Mouse (Mus musculus): ENCODE measurements at regions not wholly inside any gene's neighbourhood (a gene's known extent, or its start where the extent isn't known, plus 50 kb on each side); places are given as distances from the start of the nearest gene placed in this dataset.

DNA sequence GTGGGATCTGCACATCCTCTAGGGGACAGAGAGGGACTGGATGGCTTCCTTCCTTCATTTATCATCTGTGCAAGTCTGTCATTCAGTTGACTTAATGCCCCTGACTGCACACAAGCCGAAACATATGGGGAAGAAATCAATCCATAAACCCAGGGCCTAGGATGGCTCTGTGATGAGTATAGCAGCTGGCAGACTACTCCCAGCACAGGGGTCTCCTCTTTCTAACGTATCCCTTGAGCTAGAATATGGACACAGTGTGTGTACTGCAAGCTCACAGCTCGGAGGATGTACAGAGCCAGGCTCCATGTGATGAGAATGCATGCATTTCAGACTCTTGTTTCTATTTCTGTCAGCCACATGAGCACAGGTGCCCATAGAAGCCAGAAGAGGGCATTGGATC lies 180.3 kb downstream of the Parn start:
- no peak for DNase-seq (ENCODE audit: low spot score)
- Histone ChIP-seq H3K4me3 (ENCODE audit: low read depth, low read length) (no peak overlapping the region), H3K4me2 (ENCODE audit: low read depth, low read length) (no peak overlapping the region), H3K36me3 (replicated peaks; ENCODE audit: control insufficient read depth, insufficient read depth, low read depth, low read length) (no peaks in the 10 kb centered on the region), H3K27ac (replicated peaks; ENCODE audit: low read depth, low read length) (no peak overlapping the region), H3K9me3 (replicated peaks; ENCODE audit: control insufficient read depth, low read length) (no peaks in the 10 kb centered on the region), H3K9ac (replicated peaks; ENCODE audit: low read length) (no peak overlapping the region), H3K4me1 (ENCODE audit: control insufficient read depth, insufficient read depth, low read length) (no peaks in the 10 kb centered on the region), H3K27me3 (ENCODE audit: control insufficient read depth, insufficient read depth, low read length) (no peaks in the 10 kb centered on the region)
- 0 out of 2 replicates have a peak, but pooled peaks have one; percentile 44 for ATAC-seq (replicated peaks; ENCODE audit: insufficient number of reproducible peaks, low FRiP score, low TSS enrichment, low read depth)
- WGBS, result 74% methylated on average over 3 of the region's 3 CpGs

DNA sequence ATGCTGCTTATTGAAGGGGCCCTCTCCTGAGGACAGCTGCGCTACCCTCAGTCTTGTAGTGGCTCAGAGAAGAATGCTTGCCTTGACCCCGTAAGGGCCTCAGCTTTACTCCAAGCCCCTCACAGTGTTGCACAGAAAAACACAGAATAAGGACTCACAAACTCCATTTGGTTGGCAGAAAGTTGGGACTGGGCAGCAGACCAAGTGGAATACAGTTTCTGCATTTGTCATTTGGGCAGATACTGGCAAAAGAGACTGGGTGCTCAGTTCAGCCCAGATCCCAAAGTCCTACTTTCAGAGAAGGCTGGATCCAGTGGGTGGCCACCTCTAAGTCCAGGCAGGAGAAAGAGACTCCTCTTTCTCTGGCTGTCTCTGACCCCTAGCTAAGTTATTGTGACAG lies 181.4 kb downstream of the Parn start:
- H3K4me3 ChIP-seq (ENCODE audit: low read depth, low read length), result no peak overlapping the region
- no peaks in the 10 kb centered on the region for H3K27me3 ChIP-seq (ENCODE audit: control insufficient read depth, insufficient read depth, low read length)
- no peak overlapping the region for H3K9ac ChIP-seq (replicated peaks; ENCODE audit: low read length)
- no peaks in the 10 kb centered on the region for H3K36me3 ChIP-seq (replicated peaks; ENCODE audit: control insufficient read depth, insufficient read depth, low read depth, low read length)
- H3K9me3 ChIP-seq (replicated peaks; ENCODE audit: control insufficient read depth, low read length), result no peaks in the 10 kb centered on the region
- 84% methylated on average over 2 of the region's 2 CpGs for WGBS
- H3K27ac ChIP-seq (replicated peaks; ENCODE audit: low read depth, low read length), result no peak overlapping the region
- no peaks in the 10 kb centered on the region for H3K4me1 ChIP-seq (ENCODE audit: control insufficient read depth, insufficient read depth, low read length)
- H3K4me2 ChIP-seq (ENCODE audit: low read depth, low read length), result no peak overlapping the region
- ATAC-seq (replicated peaks; ENCODE audit: insufficient number of reproducible peaks, low FRiP score, low TSS enrichment, low read depth) (no peak), DNase-seq (ENCODE audit: low spot score) (no peak)

DNA sequence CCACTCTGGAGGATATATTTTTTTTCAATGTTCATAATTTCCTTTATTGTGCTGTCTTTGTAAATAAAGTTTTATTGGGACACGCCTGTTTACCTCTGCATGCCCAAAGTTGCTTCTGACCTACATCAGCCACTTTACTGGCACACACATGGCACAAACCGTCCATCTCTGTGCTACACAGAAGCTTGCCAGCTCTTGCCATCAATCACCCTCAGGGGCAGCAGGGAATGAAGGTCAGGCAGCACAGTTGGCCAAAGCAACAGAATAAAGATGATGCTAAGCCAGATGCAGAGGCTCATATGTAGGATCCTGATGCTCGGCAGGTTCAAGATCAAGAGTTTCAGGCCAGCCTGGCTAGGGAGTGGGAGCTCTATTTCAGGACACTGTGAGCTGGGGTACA lies 187.7 kb downstream of the Parn start:
- 86% methylated on average over 3 of the region's 3 CpGs for WGBS
- H3K9me3 ChIP-seq (replicated peaks; ENCODE audit: control insufficient read depth, low read length), result no peaks in the 10 kb centered on the region
- H3K9ac ChIP-seq (replicated peaks; ENCODE audit: low read length), result no peak overlapping the region
- no peaks in the 10 kb centered on the region for H3K36me3 ChIP-seq (replicated peaks; ENCODE audit: control insufficient read depth, insufficient read depth, low read depth, low read length)
- H3K27ac ChIP-seq (replicated peaks; ENCODE audit: low read depth, low read length), result no peak overlapping the region
- H3K4me1 ChIP-seq (ENCODE audit: control insufficient read depth, insufficient read depth, low read length), result no peaks in the 10 kb centered on the region
- no peak overlapping the region for H3K4me3 ChIP-seq (ENCODE audit: low read depth, low read length)
- no peaks in the 10 kb centered on the region for H3K27me3 ChIP-seq (ENCODE audit: control insufficient read depth, insufficient read depth, low read length)
- ATAC-seq (replicated peaks; ENCODE audit: insufficient number of reproducible peaks, low FRiP score, low TSS enrichment, low read depth) (no peak), DNase-seq (ENCODE audit: low spot score) (no peak)
- no peak overlapping the region for H3K4me2 ChIP-seq (ENCODE audit: low read depth, low read length)

DNA sequence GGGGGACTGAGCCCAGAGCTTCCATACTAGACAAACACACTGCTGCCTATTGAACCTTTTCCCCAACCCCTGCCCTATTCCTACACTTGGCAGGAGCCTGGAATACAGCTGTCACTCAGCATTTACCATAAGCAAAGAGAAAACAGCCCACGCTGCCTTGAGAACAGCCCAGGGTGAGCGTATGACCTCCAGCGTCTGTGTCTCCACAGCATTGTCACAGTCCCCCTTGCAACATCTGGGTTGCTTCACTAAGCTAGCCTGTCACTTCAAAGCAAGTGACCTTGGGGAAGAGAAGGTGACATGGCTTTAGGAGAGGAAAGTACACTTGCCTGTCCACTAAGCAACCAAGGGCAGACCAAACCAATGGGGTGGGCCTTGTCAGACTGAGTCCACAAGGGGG lies 191.3 kb downstream of the Parn start:
- Histone ChIP-seq H3K27me3 (ENCODE audit: control insufficient read depth, insufficient read depth, low read length) (no peaks in the 10 kb centered on the region), H3K4me1 (ENCODE audit: control insufficient read depth, insufficient read depth, low read length) (no peaks in the 10 kb centered on the region), H3K27ac (replicated peaks; ENCODE audit: low read depth, low read length) (no peak overlapping the region), H3K9ac (replicated peaks; ENCODE audit: low read length) (no peak overlapping the region), H3K9me3 (replicated peaks; ENCODE audit: control insufficient read depth, low read length) (no peaks in the 10 kb centered on the region), H3K4me3 (ENCODE audit: low read depth, low read length) (no peak overlapping the region), H3K4me2 (ENCODE audit: low read depth, low read length) (no peak overlapping the region), H3K36me3 (replicated peaks; ENCODE audit: control insufficient read depth, insufficient read depth, low read depth, low read length) (no peaks in the 10 kb centered on the region)
- 83% methylated on average over 3 of the region's 3 CpGs for WGBS
- DNase-seq (ENCODE audit: low spot score) (no peak), ATAC-seq (replicated peaks; ENCODE audit: insufficient number of reproducible peaks, low FRiP score, low TSS enrichment, low read depth) (no peak)

DNA sequence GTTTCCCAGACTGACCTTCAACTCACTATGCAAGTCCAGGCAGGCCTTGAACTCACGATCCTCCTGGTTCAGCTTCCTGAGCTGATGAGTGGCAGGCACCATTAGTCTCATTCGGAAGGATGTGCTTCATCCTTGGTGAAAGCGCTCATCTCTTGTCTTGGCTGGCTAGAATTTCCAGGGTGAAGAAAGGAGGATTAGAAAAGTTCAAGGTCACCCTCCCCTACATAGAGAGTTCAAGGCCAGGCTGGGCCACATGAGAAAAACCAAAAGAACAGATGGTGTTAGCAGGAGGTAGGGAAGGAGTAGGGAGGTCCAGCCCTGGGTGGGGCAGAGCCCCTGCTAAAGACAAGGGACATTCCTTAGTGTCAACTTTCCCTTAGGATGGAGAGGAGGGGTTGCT lies 193.0 kb downstream of the Parn start:
- Histone ChIP-seq H3K4me1 (ENCODE audit: control insufficient read depth, insufficient read depth, low read length) (no peaks in the 10 kb centered on the region), H3K4me3 (ENCODE audit: low read depth, low read length) (no peak overlapping the region), H3K4me2 (ENCODE audit: low read depth, low read length) (no peak overlapping the region), H3K36me3 (replicated peaks; ENCODE audit: control insufficient read depth, insufficient read depth, low read depth, low read length) (no peaks in the 10 kb centered on the region), H3K27ac (replicated peaks; ENCODE audit: low read depth, low read length) (no peak overlapping the region), H3K27me3 (ENCODE audit: control insufficient read depth, insufficient read depth, low read length) (no peaks in the 10 kb centered on the region), H3K9me3 (replicated peaks; ENCODE audit: control insufficient read depth, low read length) (no peaks in the 10 kb centered on the region), H3K9ac (replicated peaks; ENCODE audit: low read length) (no peak overlapping the region)
- 81% methylated on average over 3 of the region's 3 CpGs for WGBS
- DNase-seq (ENCODE audit: low spot score) (no peak), ATAC-seq (replicated peaks; ENCODE audit: insufficient number of reproducible peaks, low FRiP score, low TSS enrichment, low read depth) (no peak)

DNA sequence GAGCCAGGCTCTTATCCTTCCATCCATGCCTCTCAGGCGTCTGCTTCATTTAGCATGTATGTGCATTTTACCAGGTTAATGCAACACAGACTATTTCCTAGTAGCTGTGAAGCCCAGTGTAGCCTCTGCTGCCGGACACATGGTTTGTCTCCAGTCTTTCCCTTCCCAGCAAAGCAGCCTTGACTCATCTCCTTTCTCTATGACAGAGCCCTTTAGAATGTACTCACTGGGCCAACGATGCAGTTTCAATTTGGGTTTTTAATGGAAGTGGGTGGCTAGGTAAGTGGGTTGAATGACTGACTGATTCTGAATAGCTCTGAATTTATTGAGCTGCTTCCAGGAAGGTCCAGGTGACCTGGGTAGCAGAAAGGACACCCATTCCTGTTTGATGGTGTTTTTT lies 193.7 kb downstream of the Parn start:
- no peak for ATAC-seq (replicated peaks; ENCODE audit: insufficient number of reproducible peaks, low FRiP score, low TSS enrichment, low read depth)
- no peak overlapping the region for H3K4me3 ChIP-seq (ENCODE audit: low read depth, low read length)
- H3K4me1 ChIP-seq (ENCODE audit: control insufficient read depth, insufficient read depth, low read length), result no peaks in the 10 kb centered on the region
- H3K27ac ChIP-seq (replicated peaks; ENCODE audit: low read depth, low read length), result no peak overlapping the region
- no peak overlapping the region for H3K9ac ChIP-seq (replicated peaks; ENCODE audit: low read length)
- H3K36me3 ChIP-seq (replicated peaks; ENCODE audit: control insufficient read depth, insufficient read depth, low read depth, low read length), result no peaks in the 10 kb centered on the region
- 79% methylated on average over 3 of the region's 3 CpGs for WGBS
- no peak overlapping the region for H3K4me2 ChIP-seq (ENCODE audit: low read depth, low read length)
- no peak for DNase-seq (ENCODE audit: low spot score)
- H3K9me3 ChIP-seq (replicated peaks; ENCODE audit: control insufficient read depth, low read length), result no peaks in the 10 kb centered on the region
- no peaks in the 10 kb centered on the region for H3K27me3 ChIP-seq (ENCODE audit: control insufficient read depth, insufficient read depth, low read length)

DNA sequence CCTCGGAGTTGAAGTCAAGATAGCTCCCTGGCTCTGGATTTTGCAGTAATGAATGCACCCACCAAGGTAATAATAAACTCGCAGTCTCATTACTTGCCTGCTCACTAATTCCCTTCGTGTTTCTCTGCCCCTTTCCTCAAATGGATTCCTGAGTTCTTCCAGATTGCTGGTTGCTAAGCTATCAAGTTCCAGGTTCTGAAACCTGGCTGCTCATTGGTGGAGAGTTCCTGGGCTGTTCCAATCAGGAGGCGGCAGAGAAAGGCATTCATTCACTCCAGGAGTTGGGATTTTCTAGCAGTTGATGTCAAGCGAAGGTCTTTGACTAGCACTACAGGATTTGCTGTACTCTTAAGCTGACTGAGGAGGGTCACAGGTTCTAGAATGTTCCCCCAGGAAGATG lies 200.8 kb downstream of the Parn start:
- ATAC-seq (replicated peaks; ENCODE audit: insufficient number of reproducible peaks, low FRiP score, low TSS enrichment, low read depth) (peak; percentile 71; the same call in 1 of the 2 replicates), DNase-seq (ENCODE audit: low spot score) (peak; percentile 48)
- Histone ChIP-seq H3K9ac (replicated peaks; ENCODE audit: low read length) (no peak overlapping the region), H3K4me1 (ENCODE audit: control insufficient read depth, insufficient read depth, low read length) (peaks cover 3% of the 10 kb centered on the region; the same call in 1 of the 2 replicates), H3K4me2 (ENCODE audit: low read depth, low read length) (no peak overlapping the region), H3K27ac (replicated peaks; ENCODE audit: low read depth, low read length) (no peak overlapping the region), H3K36me3 (replicated peaks; ENCODE audit: control insufficient read depth, insufficient read depth, low read depth, low read length) (no peaks in the 10 kb centered on the region), H3K27me3 (ENCODE audit: control insufficient read depth, insufficient read depth, low read length) (no peaks in the 10 kb centered on the region), H3K4me3 (ENCODE audit: low read depth, low read length) (no peak overlapping the region), H3K9me3 (replicated peaks; ENCODE audit: control insufficient read depth, low read length) (no peaks in the 10 kb centered on the region)
- 41% methylated on average over 5 of the region's 5 CpGs for WGBS
